Mouse (Mus musculus) liver, adult 2 months (tissue): ENCODE data around the gene Ube4a.

ENCODE experiments used
- CTCF ChIP-seq: fragments of 200-500 bp; IDR thresholded peaks from 2 replicates; pipeline ENCODE4 v1.5.1; 2011; ENCODE audit warnings: low read depth, low read length, control low read depth
- POLR2A ChIP-seq: fragments of 200-500 bp; IDR thresholded peaks from 2 replicates; pipeline ENCODE4 v1.6.1; 2011; ENCODE audit warnings: low read length, control low read depth; ENCODE audit not compliant: insufficient read depth; ENCODE audit errors: extremely low read depth

DNA sequence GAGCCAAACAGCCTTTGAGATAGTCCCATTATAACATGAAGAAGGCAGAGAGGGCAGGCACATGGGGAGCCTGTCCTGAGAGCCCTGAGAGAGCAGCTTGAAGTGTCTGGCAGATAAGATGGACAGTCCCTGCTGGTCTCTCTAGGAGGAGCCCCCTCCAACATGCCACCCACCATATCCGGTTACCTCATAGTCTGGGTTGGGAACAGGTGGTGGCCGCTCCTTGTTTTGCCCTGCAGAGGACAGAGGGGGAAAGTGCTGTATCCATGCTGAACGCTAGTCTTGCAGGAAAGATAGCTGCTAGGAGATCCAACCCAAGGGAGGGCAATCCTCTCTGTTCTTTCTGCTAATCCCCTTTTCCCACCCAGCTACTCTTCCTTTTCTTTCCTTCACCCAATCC is 34.8 kb upstream of the Ube4a start:
- TF ChIP-seq CTCF (no peak), POLR2A (no peak)
